Mouse (Mus musculus) embryonic facial prominence, embryonic 15.5 days (tissue): ENCODE data around the gene Rnh1. TPM values are rescaled to one million over a fixed set of nuclear protein-coding genes. Genes with fewer than 3 reads are reported as not detected.

Source experiments
- ATAC-seq: fragments of 200-750 bp; cut with Nextera tagmentation; 2 replicates; pipeline ENCODE4 v1.8.0; 2017; ENCODE audit warnings: low read depth, moderate TSS enrichment; ENCODE audit not compliant: insufficient number of reproducible peaks, low FRiP score, low TSS enrichment
- H3K27ac ChIP-seq: fragments of 300-500 bp; sonication (generic); replicated peaks from 2 replicates; pipeline ENCODE4 v1.5.1; 2015; ENCODE audit warnings: mild to moderate bottlenecking, inconsistent platforms
- H3K27me3 ChIP-seq: fragments of 300-500 bp; sonication (generic); 2 replicates; pipeline ENCODE4 v1.6.1; 2015; ENCODE audit warnings: inconsistent platforms
- H3K36me3 ChIP-seq: fragments of 300-500 bp; sonication (generic); 2 replicates; pipeline ENCODE4 v1.6.1; 2015; ENCODE audit warnings: mild to moderate bottlenecking, inconsistent platforms
- H3K4me1 ChIP-seq: fragments of 300-500 bp; sonication (generic); 2 replicates; pipeline ENCODE4 v1.6.1; 2015; ENCODE audit warnings: inconsistent platforms
- H3K4me2 ChIP-seq: fragments of 300-500 bp; sonication (generic); replicated peaks from 2 replicates; pipeline ENCODE4 v1.6.1; 2015; ENCODE audit warnings: mild to moderate bottlenecking, inconsistent platforms
- H3K4me3 ChIP-seq: fragments of 300-500 bp; sonication (generic); replicated peaks from 2 replicates; pipeline ENCODE4 v1.5.1; 2015; ENCODE audit warnings: mild to moderate bottlenecking, inconsistent platforms
- H3K9ac ChIP-seq: fragments of 300-500 bp; sonication (generic); 2 replicates; pipeline ENCODE4 v1.6.1; 2015; ENCODE audit warnings: inconsistent platforms
- H3K9me3 ChIP-seq: fragments of 300-500 bp; sonication (generic); replicated peaks from 2 replicates; pipeline ENCODE4 v1.6.1; 2016; ENCODE audit warnings: inconsistent platforms
- WGBS: fragments of 180-500 bp; shearing (Covaris S2); methylation state at CpG from one replicate; pipeline ENCODE4 v1.1.7; 2015; 5-methylcytosine and 5-hydroxymethylcytosine counted together
- polyA plus RNA-seq: library from polyadenylated mRNA; unstranded; fragments of >200 nt; fragmentation: Nextera tagmentation; extraction: Ambion mirVana; gene quantifications from 2 replicates; pipeline ENCODE4 v1.2.1, GENCODE M21; 2015

Rnh1 gene
- polyA plus RNA-seq, 1 experiment from 2014 or later: 216 TPM

DNA sequence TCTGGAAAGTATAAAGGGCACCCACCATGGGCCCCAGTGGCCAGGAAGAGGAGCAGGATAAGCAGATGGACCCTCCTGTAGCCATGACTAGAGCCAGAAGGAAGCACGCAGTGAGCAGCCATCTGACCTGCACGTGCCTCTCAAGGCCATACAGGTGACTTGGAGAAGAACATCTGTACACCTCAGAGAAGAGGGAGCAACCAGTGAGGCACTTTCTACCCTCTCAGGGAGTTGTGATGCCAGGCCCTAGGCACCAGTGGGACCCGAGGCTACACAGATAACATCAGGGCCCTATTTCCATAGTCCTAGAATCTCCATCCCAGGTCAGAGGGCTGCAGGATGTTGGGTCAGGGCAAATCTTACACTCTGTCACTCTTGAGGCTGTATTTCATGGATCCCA is 17.6 kb upstream of the Rnh1 start:
- Histone ChIP-seq H3K4me3 (no peak overlapping the region), H3K27me3 (no peaks in the 10 kb centered on the region), H3K27ac (no peak overlapping the region), H3K9me3 (no peaks in the 10 kb centered on the region), H3K4me1 (peaks cover 35% of the 10 kb centered on the region), H3K4me2 (no peak overlapping the region), H3K9ac (no peak overlapping the region), H3K36me3 (peaks cover 37% of the 10 kb centered on the region)
- no peak for ATAC-seq
- WGBS: 84% methylated on average over 3 of the region's 3 CpGs

DNA sequence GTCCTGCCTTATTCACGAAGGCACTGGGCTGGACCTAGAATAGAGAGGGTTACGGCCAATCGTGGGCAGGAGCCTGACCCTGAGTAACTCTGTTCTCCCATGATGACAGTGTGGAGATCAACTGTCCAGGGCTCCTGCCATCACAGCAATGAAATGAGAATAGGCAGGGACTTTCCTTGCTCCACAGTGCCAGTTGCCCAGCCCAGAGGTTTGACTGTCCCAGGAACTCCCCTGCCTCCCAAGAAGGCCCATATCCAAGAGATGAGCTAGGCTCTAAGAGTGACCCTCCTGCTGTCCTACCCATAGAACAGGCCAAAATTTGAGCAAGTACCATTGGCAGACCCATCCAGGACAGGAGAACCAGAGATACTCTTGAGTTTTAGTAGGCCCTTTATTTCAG is 16.1 kb upstream of the Rnh1 start:
- no peaks in the 10 kb centered on the region for H3K27me3 ChIP-seq
- H3K36me3 ChIP-seq: peaks cover 37% of the 10 kb centered on the region
- no peak overlapping the region for H3K4me2 ChIP-seq
- no peak for ATAC-seq
- H3K4me3 ChIP-seq: no peak overlapping the region
- 90% methylated on average over 3 of the region's 3 CpGs for WGBS
- H3K4me1 ChIP-seq: peaks cover 26% of the 10 kb centered on the region
- no peak overlapping the region for H3K27ac ChIP-seq
- H3K9me3 ChIP-seq: no peaks in the 10 kb centered on the region
- no peak overlapping the region for H3K9ac ChIP-seq

DNA sequence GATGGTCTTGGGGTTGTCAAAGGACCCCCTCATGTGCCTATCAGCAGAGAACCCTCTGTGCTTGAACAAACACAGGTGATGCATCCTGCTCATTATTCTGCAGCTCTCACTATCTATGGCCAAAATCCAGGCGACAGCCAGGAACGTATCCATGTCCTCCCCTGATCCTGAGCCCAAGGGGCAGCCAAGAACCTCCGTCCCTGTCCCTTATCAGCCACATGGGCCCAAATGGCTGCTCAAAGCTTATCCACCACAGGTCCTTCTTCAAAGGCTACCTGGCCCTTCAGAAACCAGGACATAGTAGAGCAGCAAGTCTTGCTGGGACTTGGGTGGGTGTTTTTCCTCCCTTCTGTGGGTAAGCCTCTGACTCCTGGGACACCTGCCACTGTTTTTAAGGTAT is 15.5 kb upstream of the Rnh1 start:
- ATAC-seq: no peak
- H3K27me3 ChIP-seq: no peaks in the 10 kb centered on the region
- no peak overlapping the region for H3K4me3 ChIP-seq
- 80% methylated on average over 3 of the region's 3 CpGs for WGBS
- H3K27ac ChIP-seq: no peak overlapping the region
- no peak overlapping the region for H3K4me2 ChIP-seq
- H3K9ac ChIP-seq: no peak overlapping the region
- no peaks in the 10 kb centered on the region for H3K9me3 ChIP-seq
- H3K4me1 ChIP-seq: peaks cover 25% of the 10 kb centered on the region
- H3K36me3 ChIP-seq: peaks cover 37% of the 10 kb centered on the region

DNA sequence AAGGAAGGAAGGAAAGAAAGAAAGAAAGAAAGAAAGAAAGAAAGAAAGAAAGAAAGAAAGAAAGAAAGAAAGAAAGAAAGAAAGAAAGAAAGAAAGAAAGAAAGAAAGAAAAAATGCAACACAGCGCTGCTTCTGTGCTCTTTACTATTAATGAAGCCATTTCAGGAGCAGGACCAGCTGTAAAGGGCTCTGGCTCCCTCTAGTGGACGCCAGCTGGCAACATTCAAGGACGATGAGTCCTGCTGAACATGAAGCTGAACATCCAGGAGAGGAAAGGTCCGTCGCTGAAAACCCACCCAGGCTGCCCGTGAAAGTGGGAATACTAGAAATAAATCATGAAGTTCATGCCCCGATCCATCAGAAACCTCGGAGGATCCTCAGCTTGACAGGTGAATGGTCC is 3.5 kb upstream of the Rnh1 start:
- Histone ChIP-seq H3K27ac (no peak overlapping the region), H3K4me1 (peaks cover 15% of the 10 kb centered on the region), H3K4me3 (no peak overlapping the region), H3K9ac (no peak overlapping the region), H3K9me3 (no peaks in the 10 kb centered on the region), H3K27me3 (no peaks in the 10 kb centered on the region), H3K36me3 (no peaks in the 10 kb centered on the region), H3K4me2 (no peak overlapping the region)
- WGBS: 3% methylated on average over 8 of the region's 8 CpGs
- ATAC-seq: no peak

DNA sequence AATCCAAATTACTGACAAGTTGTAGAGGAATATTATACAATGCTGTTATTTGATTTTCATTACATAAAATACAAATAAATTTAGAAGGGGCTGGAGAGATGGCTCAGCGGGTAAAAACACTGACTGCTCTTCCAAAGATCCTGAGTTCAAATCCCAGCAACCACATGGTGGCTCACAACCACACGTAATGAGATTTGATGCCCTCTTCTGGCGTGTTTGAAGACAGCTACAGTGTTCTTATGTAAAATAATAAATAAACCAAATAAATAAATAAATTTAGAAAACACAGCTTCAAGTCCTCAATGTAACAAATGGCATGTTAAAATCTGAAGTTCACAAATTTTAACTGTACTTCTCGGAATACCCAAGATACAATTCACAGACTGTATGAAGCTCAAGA is 2.4 kb upstream of the Rnh1 start:
- no peaks in the 10 kb centered on the region for H3K9me3 ChIP-seq
- H3K36me3 ChIP-seq: no peaks in the 10 kb centered on the region
- H3K4me3 ChIP-seq: no peak overlapping the region
- whole genome bisulfite sequencing: 88% methylated on average over 4 of the region's 4 CpGs
- no peak overlapping the region for H3K4me2 ChIP-seq
- no peak overlapping the region for H3K27ac ChIP-seq
- peaks cover 16% of the 10 kb centered on the region for H3K4me1 ChIP-seq
- H3K27me3 ChIP-seq: no peaks in the 10 kb centered on the region
- ATAC-seq: no peak
- H3K9ac ChIP-seq: no peak overlapping the region

DNA sequence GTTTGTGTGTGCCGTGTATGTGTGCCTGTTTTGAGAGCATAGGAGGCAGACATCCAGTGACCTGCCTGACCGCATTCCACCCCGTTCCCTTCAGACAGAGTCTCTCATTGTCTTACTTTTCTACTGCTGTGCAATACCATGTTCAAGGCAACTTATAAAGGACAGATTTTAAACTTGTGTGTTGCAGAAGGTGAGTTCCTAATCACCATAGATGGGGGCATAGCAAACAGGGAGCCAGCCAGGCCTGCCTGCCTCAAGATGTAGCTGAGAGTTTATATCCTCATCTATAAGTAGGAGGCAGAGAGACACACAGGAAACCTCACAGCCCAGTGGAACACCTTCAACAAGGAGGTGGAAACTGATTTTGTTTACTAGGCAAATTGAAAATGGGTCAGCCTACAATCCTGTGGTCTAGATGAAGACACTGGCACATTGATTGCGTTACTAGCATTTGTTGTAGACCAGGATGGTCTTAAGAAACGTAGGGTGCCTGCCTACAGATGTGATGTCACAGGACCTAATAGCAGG is 730 bp upstream of the Rnh1 start:
- Histone ChIP-seq H3K36me3 (no peaks in the 10 kb centered on the region), H3K27ac (peak overlapping the region; percentile 94), H3K9ac (no peak overlapping the region), H3K4me2 (peak overlapping the region; percentile 74), H3K4me1 (peaks cover 27% of the 10 kb centered on the region), H3K4me3 (peak overlapping the region; percentile 63), H3K9me3 (no peaks in the 10 kb centered on the region), H3K27me3 (no peaks in the 10 kb centered on the region)
- no peak for ATAC-seq
- 69% methylated on average over 5 of the region's 5 CpGs for WGBS

GRCm38 (mm10) chr7:141169866-141170265 is 2.8 kb downstream of the Rnh1 start:
- Histone ChIP-seq H3K36me3 (peaks cover 9% of the 10 kb centered on the region), H3K4me2 (no peak overlapping the region), H3K27ac (peak overlapping the region; percentile 88), H3K4me1 (peaks cover 42% of the 10 kb centered on the region), H3K27me3 (no peaks in the 10 kb centered on the region), H3K9ac (no peak overlapping the region), H3K9me3 (no peaks in the 10 kb centered on the region), H3K4me3 (no peak overlapping the region)
- ATAC-seq: no peak

GRCm38 (mm10) chr7:141169300-141169699 is 3.4 kb downstream of the Rnh1 start:
- H3K27ac ChIP-seq: peak overlapping the region; percentile 88
- no peaks in the 10 kb centered on the region for H3K9me3 ChIP-seq
- H3K36me3 ChIP-seq: peaks cover 13% of the 10 kb centered on the region
- peaks cover 42% of the 10 kb centered on the region for H3K4me1 ChIP-seq
- no peak overlapping the region for H3K9ac ChIP-seq
- H3K4me3 ChIP-seq: peak overlapping the region; percentile 62; the same call in 1 of the 2 replicates
- no peaks in the 10 kb centered on the region for H3K27me3 ChIP-seq
- WGBS: 47% methylated on average over 1 of the region's 1 CpGs
- ATAC-seq: no peak
- H3K4me2 ChIP-seq: peak overlapping the region; percentile 57; the same call in 1 of the 2 replicates

DNA sequence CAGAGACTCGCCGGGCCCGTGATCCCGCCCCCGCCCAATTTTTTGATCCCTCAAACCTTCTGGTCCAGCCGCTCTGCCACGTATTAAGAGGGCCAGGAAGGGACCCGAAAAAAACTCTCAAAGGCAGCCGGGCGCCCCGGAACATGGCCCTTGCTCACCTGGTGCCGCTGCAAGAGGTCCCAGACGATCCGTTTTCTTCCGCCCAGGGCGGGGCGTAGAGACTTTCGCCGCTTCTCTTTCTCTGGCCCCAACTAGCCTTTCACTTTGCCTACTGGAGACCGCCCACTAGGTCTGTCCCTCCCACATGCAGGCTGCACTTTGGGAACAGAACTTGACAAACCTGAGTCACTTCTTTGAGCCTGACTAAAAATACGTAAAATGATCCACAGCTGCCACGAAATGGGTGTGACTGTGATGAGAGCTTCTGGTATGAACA is 4.1 kb downstream of the Rnh1 start:
- H3K4me3 ChIP-seq: peak overlapping the region; percentile 62
- 4% methylated on average over 22 of the region's 22 CpGs for WGBS
- peak; percentile 46 for ATAC-seq

DNA sequence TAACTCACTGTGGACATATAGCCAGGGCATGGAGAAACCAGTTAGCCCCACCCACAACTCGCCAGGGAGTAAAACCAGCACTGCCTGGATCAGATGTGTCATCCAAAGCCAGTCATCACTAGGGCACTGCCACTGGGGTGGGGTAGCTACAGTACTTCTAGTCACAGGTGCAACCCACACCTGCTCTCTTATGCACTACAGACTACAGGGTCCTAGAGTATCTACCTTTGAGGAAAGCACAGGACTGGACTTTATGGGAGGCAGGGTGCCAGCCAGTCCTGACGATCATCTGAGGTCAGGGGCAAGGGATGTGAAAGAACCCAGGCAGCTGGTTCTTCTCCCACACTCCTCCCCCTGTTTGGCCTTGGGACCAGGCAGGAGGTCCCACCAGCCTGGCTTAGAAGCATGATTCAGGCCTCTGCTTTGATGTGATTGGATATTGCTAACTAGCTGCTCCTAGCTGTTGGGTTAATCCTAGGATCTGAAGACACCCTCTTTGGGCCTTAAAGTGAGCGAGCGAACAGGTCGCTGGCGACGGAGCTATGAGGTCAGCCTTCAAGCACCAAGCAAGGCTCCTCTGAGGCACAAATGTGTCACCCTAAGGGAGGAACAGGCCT is 4.6 kb downstream of the Rnh1 start:
- H3K9me3 ChIP-seq: no peaks in the 10 kb centered on the region
- peak overlapping the region; percentile 62 for H3K4me3 ChIP-seq
- H3K27ac ChIP-seq: peak overlapping the region; percentile 88
- WGBS: 8% methylated on average over 7 of the region's 7 CpGs
- no peaks in the 10 kb centered on the region for H3K27me3 ChIP-seq
- H3K4me2 ChIP-seq: peak overlapping the region; percentile 57
- H3K4me1 ChIP-seq: peaks cover 35% of the 10 kb centered on the region
- peak overlapping the region; percentile 58 for H3K9ac ChIP-seq
- H3K36me3 ChIP-seq: peaks cover 26% of the 10 kb centered on the region
- ATAC-seq: no peak

More for the DNA sequence above, 4.1 kb downstream of the Rnh1 start:
- no peaks in the 10 kb centered on the region for H3K9me3 ChIP-seq
- no peaks in the 10 kb centered on the region for H3K27me3 ChIP-seq
- H3K36me3 ChIP-seq: peaks cover 20% of the 10 kb centered on the region
- H3K4me2 ChIP-seq: peak overlapping the region; percentile 57
- peaks cover 40% of the 10 kb centered on the region for H3K4me1 ChIP-seq
- H3K9ac ChIP-seq: peak overlapping the region; percentile 58
- H3K27ac ChIP-seq: peak overlapping the region; percentile 88

DNA sequence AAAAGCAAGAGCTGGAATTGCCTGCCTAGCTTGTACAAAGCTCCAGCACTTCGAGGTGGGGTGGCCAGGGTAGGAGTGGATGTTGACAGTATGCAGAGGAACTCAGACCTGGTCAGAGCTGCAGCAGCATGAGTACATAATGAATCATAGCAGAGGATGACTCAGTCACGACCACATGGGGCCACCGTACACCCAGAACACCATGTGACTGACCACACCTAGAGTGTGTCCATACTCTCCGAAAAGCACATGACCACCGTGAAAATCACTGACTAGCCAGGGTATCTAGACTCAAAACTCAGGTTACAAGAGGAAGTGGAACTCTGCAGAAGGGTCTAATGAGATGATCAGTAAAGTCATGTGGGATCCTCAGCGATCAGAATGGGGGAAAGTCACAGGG is 7.8 kb downstream of the Rnh1 start:
- peaks cover 28% of the 10 kb centered on the region for H3K4me1 ChIP-seq
- H3K9ac ChIP-seq: no peak overlapping the region
- H3K36me3 ChIP-seq: peaks cover 56% of the 10 kb centered on the region
- H3K9me3 ChIP-seq: no peaks in the 10 kb centered on the region
- no peak overlapping the region for H3K4me3 ChIP-seq
- no peak for ATAC-seq
- 80% methylated on average over 6 of the region's 6 CpGs for WGBS
- H3K27ac ChIP-seq: no peak overlapping the region
- H3K27me3 ChIP-seq: no peaks in the 10 kb centered on the region
- no peak overlapping the region for H3K4me2 ChIP-seq

DNA sequence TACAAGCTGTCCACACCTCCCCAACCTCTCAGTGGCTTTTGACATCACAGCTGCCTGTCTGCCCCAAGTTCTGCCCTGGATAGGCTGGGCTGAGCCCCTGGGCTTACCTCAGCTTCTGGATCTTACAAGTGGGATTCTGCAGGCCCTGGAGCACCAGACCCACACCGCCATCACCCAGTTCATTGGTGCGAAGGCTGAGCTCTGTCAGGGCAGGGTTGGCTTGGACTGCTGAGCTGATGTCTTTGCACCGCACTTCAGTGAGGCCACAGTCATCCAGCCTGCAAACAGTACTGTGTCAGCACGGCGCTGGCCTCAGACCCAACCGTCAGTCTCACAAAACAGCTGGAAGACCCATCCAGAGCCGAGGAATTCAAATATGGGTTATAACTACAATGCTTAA is 8.3 kb downstream of the Rnh1 start:
- Histone ChIP-seq H3K27ac (no peak overlapping the region), H3K36me3 (peaks cover 60% of the 10 kb centered on the region), H3K4me2 (no peak overlapping the region), H3K9ac (no peak overlapping the region), H3K9me3 (no peaks in the 10 kb centered on the region), H3K4me3 (no peak overlapping the region), H3K4me1 (peaks cover 25% of the 10 kb centered on the region), H3K27me3 (no peaks in the 10 kb centered on the region)
- no peak for ATAC-seq
- WGBS: 86% methylated on average over 7 of the region's 7 CpGs
